Mouse (Mus musculus): ENCODE results near the gene Olfr985.

DNA sequence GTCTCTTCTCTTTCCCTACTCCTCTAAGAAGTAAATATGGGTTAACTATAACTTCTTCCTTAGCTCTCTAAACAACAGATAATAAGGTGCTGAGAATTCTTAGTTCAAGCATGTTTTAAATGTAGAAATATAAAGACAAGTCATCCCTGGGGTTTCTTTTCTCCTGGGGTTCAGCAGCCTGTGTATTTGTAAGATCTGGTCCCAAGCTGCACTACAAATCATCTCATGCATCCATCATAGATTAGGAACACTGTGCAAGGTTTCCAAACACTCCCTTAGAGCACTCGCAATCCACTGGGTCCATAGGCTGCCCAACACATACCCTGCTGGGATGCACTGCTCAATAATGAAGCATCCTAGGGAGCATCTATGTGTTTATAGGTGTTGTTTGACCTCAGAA is at the start of gene Olfr985:
- TF ChIP-seq POLR2A (IDR thresholded peaks at IDR 0.05; ENCODE audit: low read depth, low read length) (no peak), CTCF (IDR thresholded peaks at IDR 0.05; ENCODE audit: extremely low read depth, insufficient read depth, insufficient read length, insufficient replicate concordance) (no peak)
